Mouse (Mus musculus) thymus, postnatal 0 days (tissue): Measurements from ENCODE around the gene Stxbp6. TPM values are rescaled to one million over a fixed set of nuclear protein-coding genes. Genes with fewer than 3 reads are reported as not detected.

ENCODE experiments used
- DNase-seq: peaks from one replicate; pipeline ENCODE4 v3.0.0-alpha.2; 2015; ENCODE audit warnings: low spot score
- polyA plus RNA-seq: library from polyadenylated mRNA; unstranded; fragments of >200 nt; fragmentation: Nextera tagmentation; extraction: Ambion mirVana; gene quantifications from 2 replicates; pipeline ENCODE4 v1.2.1, GENCODE M21; 2015

The Stxbp6 gene
- polyA plus RNA-seq, 1 experiment from 2014 or later, result 14.6 TPM

GRCm38 (mm10) chr12:44919613-44920012 lies 154.9 kb downstream of the Stxbp6 start:
- DNase-seq, result no peak

GRCm38 (mm10) chr12:44918929-44919328 lies 155.6 kb downstream of the Stxbp6 start:
- no peak for DNase-seq

GRCm38 (mm10) chr12:44913854-44914253 lies 160.7 kb downstream of the Stxbp6 start:
- no peak for DNase-seq

- DNase-seq, result no peak
Measured at GRCm38 (mm10) chr12:44908028-44908702, 166.3 kb downstream of the Stxbp6 start.

GRCm38 (mm10) chr12:44906001-44906400 lies 168.5 kb downstream of the Stxbp6 start:
- DNase-seq, result no peak

GRCm38 (mm10) chr12:44903205-44903732 lies 171.2 kb downstream of the Stxbp6 start:
- no peak for DNase-seq

GRCm38 (mm10) chr12:44899173-44899870 lies 175.2 kb downstream of the Stxbp6 start:
- no peak for DNase-seq

- DNase-seq, result no peak
Measured at GRCm38 (mm10) chr12:44896460-44896859, 178.0 kb downstream of the Stxbp6 start.

GRCm38 (mm10) chr12:44889677-44890393 lies 184.7 kb downstream of the Stxbp6 start:
- no peak for DNase-seq

- DNase-seq, result no peak
Measured at GRCm38 (mm10) chr12:44886826-44887225, 187.7 kb downstream of the Stxbp6 start.

GRCm38 (mm10) chr12:44872697-44873096 lies 201.8 kb downstream of the Stxbp6 start:
- no peak for DNase-seq

- no peak for DNase-seq
Measured at GRCm38 (mm10) chr12:44865442-44865841, 209.1 kb downstream of the Stxbp6 start.

GRCm38 (mm10) chr12:44859454-44859853 lies 215.1 kb downstream of the Stxbp6 start:
- DNase-seq, result no peak

- DNase-seq, result no peak
Measured at GRCm38 (mm10) chr12:44858110-44858885, 216.2 kb downstream of the Stxbp6 start.

GRCm38 (mm10) chr12:44852024-44852423 lies 222.5 kb downstream of the Stxbp6 start:
- no peak for DNase-seq

- no peak for DNase-seq
Measured at GRCm38 (mm10) chr12:44850516-44850915, 224.0 kb downstream of the Stxbp6 start.

GRCm38 (mm10) chr12:44848483-44849221 lies 225.9 kb downstream of the Stxbp6 start:
- peak; percentile 35 for DNase-seq

- DNase-seq, result no peak
Measured at GRCm38 (mm10) chr12:44840585-44840984, 233.9 kb downstream of the Stxbp6 start.

- no peak for DNase-seq
Measured at GRCm38 (mm10) chr12:44839594-44840373, 234.7 kb downstream of the Stxbp6 start.
